Mouse (Mus musculus): ENCODE measurements around the gene Gm10778. TPM values are rescaled to one million over a fixed set of nuclear protein-coding genes. Genes with fewer than 3 reads are reported as not detected.
"Not testable (repeated sequence)": the region's sequence is repeated elsewhere in the genome, so short reads cannot be mapped to it uniquely, and the experiment has no call there.

Gm10778 gene
- polyA plus RNA-seq, 1 experiment from 2014 or later, result 4.5 TPM

DNA sequence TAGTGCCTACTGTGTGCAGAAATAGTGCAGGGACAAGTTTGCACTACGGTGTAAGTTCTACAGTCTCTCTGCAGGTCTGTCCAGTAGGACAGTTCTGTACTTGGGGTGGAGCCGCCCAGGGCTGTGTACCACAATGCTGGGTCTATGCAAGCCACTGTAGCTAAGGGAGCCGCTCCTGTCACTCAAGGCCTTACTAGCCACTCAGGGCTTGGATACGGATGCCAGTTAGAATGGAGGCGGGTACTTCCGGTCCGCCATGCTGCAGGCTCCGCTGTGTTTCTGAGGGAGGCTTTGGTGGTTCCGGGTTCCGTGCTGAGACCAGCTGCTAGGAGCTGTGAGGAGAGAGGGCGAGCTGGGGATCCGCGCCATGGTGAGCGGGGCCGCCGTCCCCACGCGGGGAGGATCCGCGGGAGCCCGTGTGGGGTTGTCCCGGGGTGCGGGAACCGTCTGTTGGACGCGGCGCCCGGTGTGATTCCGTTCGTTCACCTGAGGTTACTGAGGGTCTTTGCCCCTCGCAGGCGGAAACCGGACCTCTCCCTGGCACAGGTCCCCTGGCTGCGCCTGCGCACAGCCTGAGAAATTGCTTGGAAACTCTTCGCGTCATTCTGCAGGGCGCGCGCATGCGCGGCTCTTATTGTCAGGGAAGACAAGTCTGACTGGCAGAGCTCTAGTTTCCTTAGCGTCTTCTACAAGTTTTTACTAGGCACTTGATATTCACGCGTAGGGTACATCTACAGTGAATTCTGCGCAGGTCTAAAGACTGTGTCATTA is 55.9 kb downstream of the Gm10778 start, which contains the start of gene Zfp433:
TSS of gene Zfp433 (plus strand) at position 295 of the 771 bp plus-strand sequence.
- not testable (repeated sequence) for H3K36me3 ChIP-seq (replicated peaks); H3K27ac ChIP-seq; DNase-seq (ENCODE audit: extremely low spot score, low spot score); H3K27me3 ChIP-seq (ENCODE audit: poor library complexity, severe bottlenecking); H3K9me3 ChIP-seq; H3K4me1 ChIP-seq; H3K4me3 ChIP-seq
- no CpG with 5 or more reads among the region's 46 CpGs for WGBS

Other genes with a start within 250 kb of the Gm10778 start
- 7.3 and 8.6 TPM in 2 replicates for gene Nfic, start 193.4 kb upstream of the Gm10778 start, polyA plus RNA-seq (2016; fragmentation: Nextera tagmentation; extraction: Ambion mirVana)
- gene Celf5, start 166.3 kb upstream of the Gm10778 start, polyA plus RNA-seq (2016; fragmentation: Nextera tagmentation; extraction: Ambion mirVana), result 3.1 and 5.6 TPM in 2 replicates
- 88.2 and 90.4 TPM in 2 replicates for gene Ncln, start 152.7 kb upstream of the Gm10778 start, polyA plus RNA-seq (2016; fragmentation: Nextera tagmentation; extraction: Ambion mirVana)
- 0.32 and 0.33 TPM in 2 replicates for gene S1pr4, start 148.9 kb upstream of the Gm10778 start, polyA plus RNA-seq (2016; fragmentation: Nextera tagmentation; extraction: Ambion mirVana)
- gene Gna15, start 124.8 kb upstream of the Gm10778 start, polyA plus RNA-seq (2016; fragmentation: Nextera tagmentation; extraction: Ambion mirVana), result 0.84 and 1.1 TPM in 2 replicates
- 73.4 and 77.2 TPM in 2 replicates for gene Gna11, start 103.9 kb upstream of the Gm10778 start, polyA plus RNA-seq (2016; fragmentation: Nextera tagmentation; extraction: Ambion mirVana)
- gene Aes, start 89.6 kb upstream of the Gm10778 start, polyA plus RNA-seq (2016; fragmentation: Nextera tagmentation; extraction: Ambion mirVana), result 276 and 283 TPM in 2 replicates
- 4.1 and 4.3 TPM in 2 replicates for gene Tle2, start 74.5 kb upstream of the Gm10778 start, polyA plus RNA-seq (2016; fragmentation: Nextera tagmentation; extraction: Ambion mirVana)
- 2.8 and 3.1 TPM in 2 replicates for gene Tle6, start 48.0 kb upstream of the Gm10778 start, polyA plus RNA-seq (2016; fragmentation: Nextera tagmentation; extraction: Ambion mirVana)
- 1.6 and 2.1 TPM in 2 replicates for gene BC025920, start 42.8 kb upstream of the Gm10778 start, polyA plus RNA-seq (2016; fragmentation: Nextera tagmentation; extraction: Ambion mirVana)
- gene Sirt6, start 21.3 kb upstream of the Gm10778 start, polyA plus RNA-seq (2016; fragmentation: Nextera tagmentation; extraction: Ambion mirVana), result 52.5 and 55.1 TPM in 2 replicates
- gene Ankrd24, start 20.5 kb upstream of the Gm10778 start, polyA plus RNA-seq (2016; fragmentation: Nextera tagmentation; extraction: Ambion mirVana), result 4.8 and 5.8 TPM in 2 replicates
- gene Zfp433, start 55.8 kb downstream of the Gm10778 start, polyA plus RNA-seq (2016; fragmentation: Nextera tagmentation; extraction: Ambion mirVana), result 16.8 and 17.3 TPM in 2 replicates
- gene Gm3055, start 122.1 kb downstream of the Gm10778 start, polyA plus RNA-seq (2016; fragmentation: Nextera tagmentation; extraction: Ambion mirVana), result 10.2 and 11.6 TPM in 2 replicates
- 3.1 and 3.4 TPM in 2 replicates for gene Gm4767, start 163.1 kb downstream of the Gm10778 start, polyA plus RNA-seq (2016; fragmentation: Nextera tagmentation; extraction: Ambion mirVana)
- 8.7 and 10.4 TPM in 2 replicates for gene Gm32687, start 214.9 kb downstream of the Gm10778 start, polyA plus RNA-seq (2016; fragmentation: Nextera tagmentation; extraction: Ambion mirVana)

All from forebrain, embryonic 10.5 days (tissue).